Mouse (Mus musculus) spleen, adult 2 months (tissue): ENCODE measurements around the gene Tor1aip2.

ENCODE experiments used
- CTCF ChIP-seq: fragments of 200-500 bp; IDR thresholded peaks from 2 replicates; pipeline ENCODE4 v1.5.1; 2011; ENCODE audit warnings: mild to moderate bottlenecking, inconsistent platforms; ENCODE audit not compliant: insufficient read depth, insufficient read length, insufficient replicate concordance; ENCODE audit errors: extremely low read depth
- POLR2A ChIP-seq: fragments of 200-500 bp; IDR thresholded peaks from 2 replicates; pipeline ENCODE4 v1.6.1; 2011; ENCODE audit warnings: low read depth, low read length, inconsistent platforms

DNA sequence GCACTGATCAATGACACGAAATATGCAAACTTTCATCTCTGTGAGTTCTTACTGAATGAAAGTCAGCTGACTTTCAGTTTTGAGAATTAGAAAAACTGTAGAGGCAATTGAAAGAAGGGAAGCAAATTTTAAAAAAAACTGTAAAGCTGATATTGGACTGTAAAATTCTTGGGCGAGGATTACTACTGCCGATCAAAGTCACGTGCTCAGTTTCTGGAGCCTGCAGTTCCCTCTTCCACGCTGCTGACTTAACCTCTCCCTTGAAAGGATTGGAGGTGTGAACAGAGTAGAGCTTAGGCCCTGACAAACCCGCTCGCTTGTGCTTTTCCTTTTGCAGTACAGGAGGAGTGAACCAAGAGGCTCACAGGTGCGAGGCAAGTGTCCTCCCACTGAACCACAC, 32.8 kb upstream of the Tor1aip2 start:
- TF ChIP-seq POLR2A = no peak
- no peak for TF ChIP-seq CTCF
